Mouse (Mus musculus) urinary bladder, postnatal 4 days (tissue): ENCODE data around the gene Chd5.

Experiments used
- DNase-seq, 2 experiments: peaks; one replicate each; pipeline ENCODE4 v3.0.0; 2021 to 2022; ENCODE audit warnings: low spot score in 2 of 2

Chd5 gene

GRCm38 (mm10) chr4:152353886-152354637 lies 15.6 kb downstream of the Chd5 start:
- DNase-seq, result no peak

DNA sequence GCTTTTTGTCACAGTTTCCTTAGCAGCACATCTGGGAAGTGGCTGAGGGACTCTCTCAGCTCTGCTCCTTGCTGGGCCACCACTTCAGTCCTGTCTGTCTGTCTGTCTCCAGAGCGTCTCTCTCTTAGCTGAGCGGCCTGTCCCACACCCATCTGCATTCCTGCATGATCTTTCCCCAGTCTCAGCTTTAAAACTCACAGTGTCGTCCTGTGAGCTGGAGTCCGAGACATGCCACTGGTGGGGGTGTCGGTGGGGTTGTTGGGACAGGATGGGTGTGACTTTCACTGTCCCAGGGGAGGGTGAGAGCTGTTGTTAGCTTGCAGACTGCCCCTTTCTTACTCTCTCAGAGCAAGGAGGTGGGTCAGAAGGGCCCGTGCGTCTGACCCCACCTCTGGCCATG lies 17.2 kb downstream of the Chd5 start:
- no peak for DNase-seq

DNA sequence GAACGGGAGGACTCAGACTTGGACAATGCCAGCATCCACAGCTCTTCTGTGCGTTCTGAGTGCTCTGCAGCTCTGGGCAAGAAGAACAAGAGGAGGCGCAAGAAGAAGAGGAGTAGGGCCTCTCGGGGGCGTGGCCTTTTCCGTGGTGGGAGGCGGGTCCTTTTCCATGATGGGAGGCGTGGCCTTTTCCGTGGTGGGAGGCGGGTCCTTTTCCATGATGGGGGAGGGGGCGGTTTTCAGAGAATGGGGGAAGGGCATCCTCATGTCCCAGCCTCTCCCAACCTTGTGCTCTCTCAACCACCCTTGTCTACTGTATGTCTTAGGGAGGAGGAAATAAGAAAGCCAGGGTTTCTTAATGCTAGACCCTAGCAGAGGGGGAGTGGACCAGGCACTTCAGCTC lies 21.2 kb downstream of the Chd5 start:
- no peak for DNase-seq

DNA sequence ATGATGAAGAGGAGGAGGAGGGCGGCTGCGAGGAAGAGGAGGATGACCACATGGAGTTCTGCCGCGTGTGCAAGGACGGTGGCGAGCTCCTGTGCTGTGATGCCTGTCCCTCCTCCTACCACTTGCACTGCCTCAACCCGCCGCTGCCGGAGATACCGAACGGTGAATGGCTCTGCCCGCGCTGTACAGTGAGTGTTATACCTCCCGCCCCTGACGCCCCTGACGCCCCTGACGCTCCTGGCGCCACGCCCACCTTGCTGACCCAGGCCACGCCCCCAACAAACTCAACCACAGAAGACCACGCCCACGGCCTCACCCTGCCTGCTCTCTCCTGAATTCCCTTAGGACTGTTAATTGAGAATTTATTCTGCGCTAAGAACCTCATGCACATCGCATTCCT lies 22.4 kb downstream of the Chd5 start:
- no peak for DNase-seq

GRCm38 (mm10) chr4:152362180-152362579 lies 23.7 kb downstream of the Chd5 start:
- DNase-seq, result no peak

DNA sequence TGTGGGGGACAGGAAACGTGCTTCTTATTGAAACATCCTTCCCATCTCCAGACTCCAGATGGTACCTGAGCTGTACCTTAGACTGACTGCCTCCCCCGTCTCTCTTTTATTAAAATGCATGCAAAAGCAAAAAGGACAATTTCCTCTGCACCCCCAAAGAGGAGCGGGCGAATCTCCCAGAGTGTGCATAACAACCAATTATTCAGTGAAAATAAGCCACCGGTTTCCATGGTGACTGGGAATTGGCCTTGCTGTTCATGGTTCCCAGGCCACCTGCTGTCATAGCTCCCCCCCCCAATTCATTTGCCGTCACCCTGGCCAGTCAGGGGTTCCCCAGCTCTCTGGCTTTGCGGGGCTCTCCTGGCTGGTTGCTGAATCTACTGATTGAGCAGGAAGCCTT lies 26.8 kb downstream of the Chd5 start:
- DNase-seq, result no peak

- no peak for DNase-seq
These were observed 44.2 kb downstream of the Chd5 start for GRCm38 (mm10) chr4:152382528-152383252.

DNA sequence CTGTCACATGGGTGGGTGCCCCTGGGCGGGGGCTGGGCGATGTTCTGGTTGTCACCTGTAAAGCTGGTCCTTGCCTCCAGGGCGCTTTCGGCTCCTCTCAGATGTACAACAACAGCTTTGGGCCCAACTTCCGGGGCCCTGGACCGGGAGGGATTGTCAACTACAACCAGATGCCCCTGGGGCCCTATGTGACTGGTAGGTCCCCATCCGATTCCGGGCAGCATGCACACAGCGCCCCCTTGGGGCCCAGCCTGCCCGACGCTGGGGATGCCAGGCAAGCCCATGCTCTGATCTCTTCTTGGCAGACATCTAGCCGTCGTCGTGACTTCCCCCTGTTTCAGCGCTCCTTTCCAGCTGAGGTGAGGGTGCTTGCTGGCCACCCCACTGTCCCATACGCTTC lies 47.2 kb downstream of the Chd5 start:
- DNase-seq, result no peak

- DNase-seq, result no peak
These were observed 53.7 kb downstream of the Chd5 start for GRCm38 (mm10) chr4:152392192-152392591.

DNA sequence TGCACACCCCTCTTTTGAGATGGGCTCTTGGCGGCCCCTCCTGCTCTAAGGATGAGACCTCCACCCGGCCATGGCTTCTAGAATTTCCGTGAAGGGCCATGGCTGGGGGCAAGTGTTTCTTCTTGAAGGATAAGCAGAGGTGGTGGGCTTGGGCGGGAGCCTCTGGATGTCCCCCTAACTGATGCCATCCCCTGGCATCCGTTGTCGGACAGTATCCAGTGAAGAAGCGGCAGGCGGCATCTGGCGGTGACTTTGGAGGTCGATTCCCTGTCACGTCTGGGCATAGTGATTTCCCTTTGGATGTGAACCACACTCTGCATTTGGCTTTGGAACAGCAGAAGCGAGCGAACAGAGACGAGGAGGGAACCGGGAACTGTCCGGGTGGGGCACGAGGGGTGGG lies 54.2 kb downstream of the Chd5 start:
- no peak for DNase-seq

DNA sequence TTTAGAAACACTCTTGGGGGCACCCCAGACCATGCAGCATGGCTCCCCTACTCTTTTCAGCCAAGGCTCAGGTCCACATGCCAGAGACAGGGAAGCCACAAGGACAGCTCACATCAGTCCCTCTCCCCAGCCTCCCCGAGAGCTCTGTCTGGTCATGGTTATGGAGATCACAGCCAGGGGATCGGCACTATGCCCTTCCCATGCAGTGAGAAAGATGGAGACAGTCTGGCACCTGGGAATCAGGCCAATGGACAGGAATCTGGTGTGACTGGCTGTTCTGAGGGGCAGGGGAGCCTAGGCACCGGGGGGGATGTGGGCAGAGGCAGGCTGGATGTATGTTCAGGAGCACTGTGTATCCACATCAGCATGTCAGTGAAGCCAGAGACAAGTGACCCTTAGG lies 60.5 kb downstream of the Chd5 start:
- DNase-seq, result no peak

- DNase-seq, result no peak
These were observed 66.7 kb downstream of the Chd5 start for GRCm38 (mm10) chr4:152405143-152405542.

GRCm38 (mm10) chr4:152405671-152406201 lies 67.3 kb downstream of the Chd5 start:
- DNase-seq, result no peak

GRCm38 (mm10) chr4:152406531-152406930 lies 68.1 kb downstream of the Chd5 start:
- DNase-seq, result no peak

DNA sequence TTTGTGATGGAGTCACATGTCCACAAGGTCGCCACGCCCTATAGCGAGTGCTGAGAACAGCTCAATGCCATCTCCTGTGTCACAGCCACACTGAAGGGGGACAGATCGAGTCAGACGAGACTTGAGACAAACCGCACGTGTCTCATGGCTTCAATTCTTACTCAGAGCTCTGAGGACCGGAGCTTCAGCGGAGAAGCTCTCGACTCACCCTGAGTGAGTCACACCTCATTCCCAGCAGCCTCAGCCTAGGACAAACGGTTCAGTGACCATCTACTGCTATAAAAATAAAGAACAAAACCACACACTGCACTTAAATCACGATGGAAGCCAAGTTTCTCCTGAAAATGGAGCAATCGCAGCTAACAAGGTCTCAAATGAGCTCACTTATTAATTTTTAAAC lies 72.5 kb downstream of the Chd5 start:
- no peak for DNase-seq

GRCm38 (mm10) chr4:152412524-152413080 lies 74.2 kb downstream of the Chd5 start:
- DNase-seq, result no peak

- no peak for DNase-seq
These were observed 80.0 kb downstream of the Chd5 start for GRCm38 (mm10) chr4:152418229-152419060.

- DNase-seq, result no peak
These were observed 85.1 kb downstream of the Chd5 start for GRCm38 (mm10) chr4:152423576-152423975.

GRCm38 (mm10) chr4:152424341-152424740 lies 85.9 kb downstream of the Chd5 start:
- DNase-seq, result no peak

DNA sequence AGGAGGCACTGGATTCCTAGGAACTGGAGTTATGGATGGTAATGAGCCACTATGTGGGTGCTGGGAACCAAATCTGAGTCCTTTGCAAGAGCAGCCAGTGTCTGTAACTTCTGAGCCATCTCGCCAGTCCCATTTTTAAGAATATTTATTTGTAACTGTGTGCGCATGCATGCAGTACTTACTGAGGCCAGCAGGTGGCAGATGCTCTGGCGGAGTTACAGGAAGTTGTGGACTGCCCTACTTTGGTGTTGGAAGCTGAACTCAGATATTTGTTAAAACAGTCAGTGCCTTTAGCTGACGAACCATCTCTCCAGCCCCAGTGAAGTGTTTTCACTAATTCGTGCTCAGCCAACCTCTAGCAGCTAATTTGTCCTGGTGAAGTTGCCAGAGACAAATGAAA lies 86.5 kb downstream of the Chd5 start:
- DNase-seq, result no peak

- DNase-seq, result no peak
These were observed 89.8 kb downstream of the Chd5 start for GRCm38 (mm10) chr4:152428259-152428658.

DNA sequence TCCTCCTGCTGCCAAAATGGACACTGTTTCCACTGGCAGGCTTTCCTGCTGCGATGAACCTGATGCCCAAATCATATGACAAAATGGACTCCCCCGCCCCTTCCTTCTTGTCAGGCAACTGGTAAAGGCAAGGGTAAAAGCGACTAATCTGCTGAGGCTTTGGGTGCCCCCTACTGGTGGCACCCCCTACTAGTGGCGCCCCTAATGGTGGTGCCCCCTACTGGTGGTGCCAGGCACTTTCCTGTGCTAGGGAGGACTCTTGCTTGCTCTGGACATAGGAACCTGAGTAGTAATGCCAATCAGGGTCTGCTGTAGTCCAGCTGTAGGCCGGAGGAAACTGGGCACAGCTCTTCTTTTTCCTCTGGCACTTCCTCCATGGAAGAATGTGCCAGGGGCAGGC lies 93.9 kb downstream of the Chd5 start:
- no peak for DNase-seq
